Mouse (Mus musculus) hindbrain, embryonic 13.5 days (tissue): Measurements from ENCODE around the gene C2cd5. TPM values are rescaled to one million over a fixed set of nuclear protein-coding genes. Genes with fewer than 3 reads are reported as not detected.
A peak's percentile ranks its signal among the peaks of the same experiment; 100 is the strongest.

ENCODE experiments used
- ATAC-seq: fragments of 200-750 bp; cut with Nextera tagmentation; 2 replicates; pipeline ENCODE4 v1.8.0; 2017; ENCODE audit warnings: moderate TSS enrichment; ENCODE audit not compliant: low FRiP score
- H3K27ac ChIP-seq: fragments of 300-500 bp; sonication (generic); 2 replicates; pipeline ENCODE4 v1.5.1; 2015; ENCODE audit warnings: inconsistent platforms, mild to moderate bottlenecking, moderate library complexity
- H3K27me3 ChIP-seq: fragments of 300-500 bp; sonication (generic); 2 replicates; pipeline ENCODE4 v1.6.1; 2015; ENCODE audit warnings: mild to moderate bottlenecking, inconsistent platforms
- H3K36me3 ChIP-seq: fragments of 300-500 bp; sonication (generic); 2 replicates; pipeline ENCODE4 v1.6.1; 2015; ENCODE audit warnings: mild to moderate bottlenecking, inconsistent platforms
- H3K4me1 ChIP-seq: fragments of 300-500 bp; sonication (generic); replicated peaks from 2 replicates; pipeline ENCODE4 v1.6.1; 2015; ENCODE audit warnings: inconsistent platforms
- H3K4me2 ChIP-seq: fragments of 300-500 bp; sonication (generic); 2 replicates; pipeline ENCODE4 v1.6.1; 2015; ENCODE audit warnings: inconsistent platforms, mild to moderate bottlenecking, moderate library complexity
- H3K4me3 ChIP-seq: fragments of 300-500 bp; sonication (generic); 2 replicates; pipeline ENCODE4 v1.5.1; 2015; ENCODE audit warnings: mild to moderate bottlenecking, inconsistent platforms
- H3K9ac ChIP-seq: fragments of 300-500 bp; sonication (generic); 2 replicates; pipeline ENCODE4 v1.6.1; 2015; ENCODE audit warnings: mild to moderate bottlenecking, inconsistent platforms
- H3K9me3 ChIP-seq: fragments of 300-500 bp; sonication (generic); 2 replicates; pipeline ENCODE4 v1.6.1; 2016; ENCODE audit warnings: inconsistent platforms
- WGBS: fragments of 180-500 bp; shearing (Covaris S2); methylation state at CpG from one replicate; pipeline ENCODE4 v1.1.7; 2015; 5-methylcytosine and 5-hydroxymethylcytosine counted together
- polyA plus RNA-seq: library from polyadenylated mRNA; unstranded; fragments of >200 nt; fragmentation: Nextera tagmentation; extraction: Ambion mirVana; gene quantifications from 2 replicates; pipeline ENCODE4 v1.2.1, GENCODE M21; 2015

C2cd5 gene
- polyA plus RNA-seq, 1 experiment from 2014 or later, result 47.6 TPM

- no peak for ATAC-seq
- Histone ChIP-seq H3K4me3 (no peak overlapping the region), H3K36me3 (peaks cover 31% of the 10 kb centered on the region), H3K4me1 (peaks cover 5% of the 10 kb centered on the region), H3K27me3 (no peaks in the 10 kb centered on the region), H3K4me2 (no peak overlapping the region), H3K9me3 (no peaks in the 10 kb centered on the region), H3K27ac (no peak overlapping the region), H3K9ac (no peak overlapping the region)
- 80% methylated on average over 9 of the region's 9 CpGs for WGBS
Observed at GRCm38 (mm10) chr6:143068181-143068915, 31.6 kb downstream of the C2cd5 start.

- no peak for ATAC-seq
- Histone ChIP-seq H3K27me3 (no peaks in the 10 kb centered on the region), H3K4me3 (no peak overlapping the region), H3K9ac (no peak overlapping the region), H3K4me2 (no peak overlapping the region), H3K27ac (no peak overlapping the region), H3K9me3 (no peaks in the 10 kb centered on the region), H3K36me3 (peaks cover 30% of the 10 kb centered on the region), H3K4me1 (peaks cover 5% of the 10 kb centered on the region)
- 88% methylated on average over 3 of the region's 3 CpGs for WGBS
Observed at GRCm38 (mm10) chr6:143067654-143068053, 32.3 kb downstream of the C2cd5 start.

GRCm38 (mm10) chr6:143066859-143067258, 33.1 kb downstream of the C2cd5 start:
- H3K27me3 ChIP-seq, result no peaks in the 10 kb centered on the region
- no peak overlapping the region for H3K4me3 ChIP-seq
- no peak for ATAC-seq
- peaks cover 33% of the 10 kb centered on the region for H3K36me3 ChIP-seq
- peaks cover 5% of the 10 kb centered on the region for H3K4me1 ChIP-seq
- no peak overlapping the region for H3K9ac ChIP-seq
- no peak overlapping the region for H3K4me2 ChIP-seq
- no peak overlapping the region for H3K27ac ChIP-seq
- no peaks in the 10 kb centered on the region for H3K9me3 ChIP-seq
- 95% methylated on average over 9 of the region's 9 CpGs for WGBS

- no peak overlapping the region for H3K4me3 ChIP-seq
- no peak overlapping the region for H3K27ac ChIP-seq
- no peaks in the 10 kb centered on the region for H3K9me3 ChIP-seq
- no peak overlapping the region for H3K4me2 ChIP-seq
- 74% methylated on average over 2 of the region's 2 CpGs for WGBS
- H3K4me1 ChIP-seq, result peaks cover 5% of the 10 kb centered on the region
- H3K27me3 ChIP-seq, result no peaks in the 10 kb centered on the region
- no peak for ATAC-seq
- H3K9ac ChIP-seq, result no peak overlapping the region
- peaks cover 36% of the 10 kb centered on the region for H3K36me3 ChIP-seq
Observed at GRCm38 (mm10) chr6:143064047-143064446, 35.9 kb downstream of the C2cd5 start.

- H3K9ac ChIP-seq, result no peak overlapping the region
- no peak overlapping the region for H3K27ac ChIP-seq
- H3K4me2 ChIP-seq, result no peak overlapping the region
- over 99% methylated on average over 5 of the region's 5 CpGs for WGBS
- peaks cover 39% of the 10 kb centered on the region for H3K36me3 ChIP-seq
- H3K4me1 ChIP-seq, result no peaks in the 10 kb centered on the region
- no peak for ATAC-seq
- no peaks in the 10 kb centered on the region for H3K9me3 ChIP-seq
- no peak overlapping the region for H3K4me3 ChIP-seq
- no peaks in the 10 kb centered on the region for H3K27me3 ChIP-seq
Observed at GRCm38 (mm10) chr6:143057601-143058000, 42.3 kb downstream of the C2cd5 start.

- Histone ChIP-seq H3K4me2 (no peak overlapping the region), H3K36me3 (peaks cover 56% of the 10 kb centered on the region), H3K27ac (no peak overlapping the region), H3K4me1 (no peaks in the 10 kb centered on the region), H3K9ac (no peak overlapping the region), H3K27me3 (no peaks in the 10 kb centered on the region), H3K9me3 (no peaks in the 10 kb centered on the region), H3K4me3 (no peak overlapping the region)
- ATAC-seq, result no peak
- 83% methylated on average over 5 of the region's 5 CpGs for WGBS
Observed at GRCm38 (mm10) chr6:143051566-143051965, 48.4 kb downstream of the C2cd5 start.

- no peaks in the 10 kb centered on the region for H3K4me1 ChIP-seq
- no peak overlapping the region for H3K4me3 ChIP-seq
- H3K36me3 ChIP-seq, result peaks cover 56% of the 10 kb centered on the region
- no peak for ATAC-seq
- no peak overlapping the region for H3K27ac ChIP-seq
- H3K9me3 ChIP-seq, result no peaks in the 10 kb centered on the region
- H3K4me2 ChIP-seq, result no peak overlapping the region
- H3K9ac ChIP-seq, result no peak overlapping the region
- 91% methylated on average over 11 of the region's 11 CpGs for WGBS
- H3K27me3 ChIP-seq, result no peaks in the 10 kb centered on the region
Observed at GRCm38 (mm10) chr6:143049791-143050555, 50.0 kb downstream of the C2cd5 start.

- Histone ChIP-seq H3K9me3 (no peaks in the 10 kb centered on the region), H3K4me2 (no peak overlapping the region), H3K4me3 (no peak overlapping the region), H3K9ac (no peak overlapping the region), H3K36me3 (peaks cover 53% of the 10 kb centered on the region), H3K27me3 (no peaks in the 10 kb centered on the region), H3K4me1 (no peaks in the 10 kb centered on the region), H3K27ac (no peak overlapping the region)
- ATAC-seq, result no peak
- 99% methylated on average over 2 of the region's 2 CpGs for WGBS
Observed at GRCm38 (mm10) chr6:143049117-143049516, 50.8 kb downstream of the C2cd5 start.

- ATAC-seq, result 0 out of 2 replicates have a peak, but pooled peaks have one; percentile 46
- Histone ChIP-seq H3K27me3 (no peaks in the 10 kb centered on the region), H3K36me3 (peaks cover 56% of the 10 kb centered on the region), H3K4me1 (no peaks in the 10 kb centered on the region), H3K27ac (peak overlapping the region; percentile 40; the same call in 1 of the 2 replicates), H3K4me3 (no peak overlapping the region), H3K9ac (no peak overlapping the region), H3K4me2 (no peak overlapping the region), H3K9me3 (no peaks in the 10 kb centered on the region)
- WGBS, result 79% methylated on average over 15 of the region's 15 CpGs
Observed at GRCm38 (mm10) chr6:143047538-143048258, 52.2 kb downstream of the C2cd5 start.

GRCm38 (mm10) chr6:143041578-143041977, 58.4 kb downstream of the C2cd5 start:
- H3K9me3 ChIP-seq, result no peaks in the 10 kb centered on the region
- no peaks in the 10 kb centered on the region for H3K27me3 ChIP-seq
- no peak overlapping the region for H3K4me3 ChIP-seq
- no peak overlapping the region for H3K4me2 ChIP-seq
- H3K4me1 ChIP-seq, result 0 out of 2 replicates have a peak, but pooled peaks cover 8% of the 10 kb centered on the region
- H3K27ac ChIP-seq, result peak overlapping the region; percentile 41; the same call in 1 of the 2 replicates
- peaks cover 67% of the 10 kb centered on the region for H3K36me3 ChIP-seq
- H3K9ac ChIP-seq, result no peak overlapping the region
- WGBS, result 48% methylated on average over 6 of the region's 6 CpGs
- peak; percentile 75 for ATAC-seq

GRCm38 (mm10) chr6:143035261-143035660, 64.7 kb downstream of the C2cd5 start:
- Histone ChIP-seq H3K9me3 (no peaks in the 10 kb centered on the region), H3K4me2 (no peak overlapping the region), H3K27me3 (no peaks in the 10 kb centered on the region), H3K4me3 (no peak overlapping the region), H3K4me1 (no peaks in the 10 kb centered on the region), H3K36me3 (peaks cover 90% of the 10 kb centered on the region), H3K9ac (no peak overlapping the region), H3K27ac (no peak overlapping the region)
- 71% methylated on average over 4 of the region's 4 CpGs for WGBS
- ATAC-seq, result no peak

- WGBS, result 100% methylated on average over 2 of the region's 2 CpGs
Observed at GRCm38 (mm10) chr6:143034503-143034902, 65.4 kb downstream of the C2cd5 start.

More at GRCm38 (mm10) chr6:143034503-143034902, 65.4 kb downstream of the C2cd5 start:
- no peak for ATAC-seq
- H3K27me3 ChIP-seq, result no peaks in the 10 kb centered on the region
- H3K4me2 ChIP-seq, result no peak overlapping the region
- no peak overlapping the region for H3K4me3 ChIP-seq
- H3K9ac ChIP-seq, result no peak overlapping the region
- peaks cover 91% of the 10 kb centered on the region for H3K36me3 ChIP-seq
- no peak overlapping the region for H3K27ac ChIP-seq
- no peaks in the 10 kb centered on the region for H3K9me3 ChIP-seq
- no peaks in the 10 kb centered on the region for H3K4me1 ChIP-seq
